Mouse (Mus musculus): ENCODE measurements around the gene Stk32c. TPM values are rescaled to one million over a fixed set of nuclear protein-coding genes. Genes with fewer than 3 reads are reported as not detected.
A peak's percentile ranks its signal among the peaks of the same experiment; 100 is the strongest.

The Stk32c gene
- polyA plus RNA-seq, 1 experiment = 3.2 TPM

DNA sequence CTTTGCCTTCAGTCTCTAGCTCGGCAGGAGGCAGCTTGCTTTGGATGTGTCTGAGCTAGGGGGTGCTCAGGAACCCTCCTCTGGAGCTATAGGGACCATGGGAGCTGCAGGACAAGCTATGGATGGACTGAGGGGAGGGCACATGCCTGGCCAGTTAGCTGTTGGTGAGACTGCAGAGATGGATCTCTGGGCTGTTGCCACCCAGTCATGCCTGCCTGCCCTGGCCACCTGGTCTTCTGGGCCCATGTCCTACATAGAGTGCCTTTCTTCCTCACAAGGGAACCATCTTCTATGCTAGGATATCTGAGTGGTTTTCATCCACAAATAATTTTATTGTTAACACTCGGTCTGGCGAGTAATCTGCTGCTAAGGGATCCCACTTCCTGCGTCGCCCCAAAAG is 6.4 kb upstream of the Stk32c start:
- Histone ChIP-seq H3K4me3 (ENCODE audit: insufficient read depth, low read depth, low read length) (no peak overlapping the region), H3K27ac (ENCODE audit: insufficient read depth, low read depth, low read length) (no peak overlapping the region), H3K27me3 (replicated peaks; ENCODE audit: control insufficient read depth, insufficient read depth, low read length) (no peaks in the 10 kb centered on the region), H3K4me1 (ENCODE audit: control insufficient read depth, insufficient read depth, low read length) (peaks cover 7% of the 10 kb centered on the region; the same call in 1 of the 2 replicates), H3K36me3 (ENCODE audit: control insufficient read depth, insufficient read depth, low read length) (no peaks in the 10 kb centered on the region)
- no peak for DNase-seq
- 79% methylated on average over 5 of the region's 5 CpGs for WGBS
- no peak for TF ChIP-seq POLR2A (IDR thresholded peaks at IDR 0.05; ENCODE audit: low read depth, low read length)

DNA sequence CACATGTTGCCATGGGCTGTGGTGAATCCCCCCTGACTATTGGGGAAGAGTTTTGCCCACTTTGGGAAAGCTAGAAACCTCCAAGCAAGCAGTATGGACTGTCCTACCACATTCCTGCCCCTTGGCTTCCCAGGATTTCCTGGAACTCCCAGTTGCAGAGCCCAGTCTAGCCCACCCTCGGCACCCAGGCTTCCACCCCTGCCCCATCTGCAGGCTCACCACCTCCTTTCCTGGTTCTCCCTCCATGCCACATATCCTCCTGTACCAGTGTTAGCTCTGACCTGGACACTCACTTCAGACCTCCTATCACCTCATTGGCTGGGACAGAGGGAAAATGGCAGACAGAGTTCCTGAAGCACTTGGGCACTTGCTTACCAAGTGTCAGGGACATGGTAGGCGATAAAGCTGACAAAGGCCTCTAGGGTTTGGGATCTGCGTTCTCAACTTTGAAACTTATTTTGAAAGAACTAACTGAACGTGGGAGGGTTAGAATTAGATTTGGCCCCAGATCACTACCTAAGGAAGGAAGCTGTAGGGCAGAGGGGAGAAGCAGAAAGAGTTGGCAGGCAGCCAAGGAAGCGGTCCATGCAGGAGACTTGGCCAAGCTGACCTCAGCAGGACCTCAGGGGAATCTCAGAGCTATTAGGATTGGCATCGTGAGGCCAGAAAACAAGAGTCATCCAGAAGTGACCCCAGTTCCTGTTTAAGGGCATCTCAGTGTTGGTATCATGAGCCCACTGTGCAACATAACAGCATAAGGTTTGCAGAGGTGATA is 5.7 kb upstream of the Stk32c start:
- 30% methylated on average over 6 of the region's 6 CpGs for WGBS

DNA sequence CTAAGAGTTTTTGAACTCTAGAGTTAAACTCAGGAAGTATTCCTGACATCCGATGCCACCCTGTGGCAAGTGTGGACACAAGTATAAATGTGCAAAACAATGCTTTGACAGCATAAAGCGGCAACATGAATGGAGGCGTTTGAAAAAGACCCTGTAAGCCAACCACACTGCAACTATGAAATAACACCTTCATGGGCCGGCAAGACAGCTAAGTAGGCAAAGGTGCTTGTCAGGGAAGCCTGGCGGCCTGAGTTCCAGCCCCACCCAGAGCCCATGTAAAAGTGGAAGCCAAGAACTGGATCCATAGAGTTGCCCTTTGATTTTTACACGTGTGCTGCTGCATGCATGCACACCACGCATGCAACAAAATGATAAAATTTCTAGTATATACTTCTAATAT is 3.9 kb upstream of the Stk32c start:
- Histone ChIP-seq H3K4me3 (ENCODE audit: insufficient read depth, low read depth, low read length) (no peak overlapping the region), H3K27me3 (replicated peaks; ENCODE audit: control insufficient read depth, insufficient read depth, low read length) (no peaks in the 10 kb centered on the region), H3K27ac (ENCODE audit: insufficient read depth, low read depth, low read length) (no peak overlapping the region), H3K36me3 (ENCODE audit: control insufficient read depth, insufficient read depth, low read length) (no peaks in the 10 kb centered on the region), H3K4me1 (ENCODE audit: control insufficient read depth, insufficient read depth, low read length) (peaks cover 7% of the 10 kb centered on the region; the same call in 1 of the 2 replicates)
- 85% methylated on average over 7 of the region's 7 CpGs for WGBS
- no peak for DNase-seq
- TF ChIP-seq POLR2A (IDR thresholded peaks at IDR 0.05; ENCODE audit: low read depth, low read length) (no peak), CTCF (conservative IDR thresholded peaks at IDR 0.05; ENCODE audit: insufficient read depth, insufficient read length, low read depth, low read length) (no peak)

More for the DNA sequence above, 5.7 kb upstream of the Stk32c start:
- Histone ChIP-seq H3K27me3 (replicated peaks; ENCODE audit: control insufficient read depth, insufficient read depth, low read length) (no peaks in the 10 kb centered on the region), H3K4me3 (ENCODE audit: insufficient read depth, low read depth, low read length) (no peak overlapping the region), H3K4me1 (ENCODE audit: control insufficient read depth, insufficient read depth, low read length) (peaks cover 7% of the 10 kb centered on the region; the same call in 1 of the 2 replicates), H3K36me3 (ENCODE audit: control insufficient read depth, insufficient read depth, low read length) (no peaks in the 10 kb centered on the region), H3K27ac (ENCODE audit: insufficient read depth, low read depth, low read length) (no peak overlapping the region)
- TF ChIP-seq CTCF (conservative IDR thresholded peaks at IDR 0.05; ENCODE audit: insufficient read depth, insufficient read length, low read depth, low read length) = no peak
- TF ChIP-seq POLR2A (IDR thresholded peaks at IDR 0.05; ENCODE audit: low read depth, low read length) = no peak
- peak; percentile 70 for DNase-seq

DNA sequence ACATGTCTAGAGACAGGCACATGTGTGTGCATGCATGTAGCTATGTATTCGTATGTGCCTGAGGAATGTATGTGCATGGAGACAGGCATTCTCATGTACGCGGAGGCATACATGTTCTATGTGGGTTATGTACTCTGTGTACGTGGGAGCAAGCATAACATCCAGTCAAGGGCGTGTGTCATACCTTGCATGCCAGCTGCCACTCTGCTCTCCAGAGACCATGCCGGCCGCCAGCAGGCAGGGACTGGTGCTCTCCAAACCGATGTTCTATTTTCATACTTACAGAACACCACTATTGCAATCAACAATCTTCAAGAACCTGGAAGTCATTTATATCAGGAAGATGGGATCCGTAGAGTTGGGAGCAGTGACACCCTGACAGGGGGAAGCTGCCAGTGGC is 3.4 kb upstream of the Stk32c start:
- DNase-seq = no peak
- no peaks in the 10 kb centered on the region for H3K36me3 ChIP-seq (ENCODE audit: control insufficient read depth, insufficient read depth, low read length)
- TF ChIP-seq POLR2A (IDR thresholded peaks at IDR 0.05; ENCODE audit: low read depth, low read length) (no peak), CTCF (conservative IDR thresholded peaks at IDR 0.05; ENCODE audit: insufficient read depth, insufficient read length, low read depth, low read length) (no peak)
- no peak overlapping the region for H3K27ac ChIP-seq (ENCODE audit: insufficient read depth, low read depth, low read length)
- H3K4me3 ChIP-seq (ENCODE audit: insufficient read depth, low read depth, low read length) = no peak overlapping the region
- no peaks in the 10 kb centered on the region for H3K27me3 ChIP-seq (replicated peaks; ENCODE audit: control insufficient read depth, insufficient read depth, low read length)
- 88% methylated on average over 9 of the region's 9 CpGs for WGBS
- peaks cover 7% of the 10 kb centered on the region; the same call in 1 of the 2 replicates for H3K4me1 ChIP-seq (ENCODE audit: control insufficient read depth, insufficient read depth, low read length)

DNA sequence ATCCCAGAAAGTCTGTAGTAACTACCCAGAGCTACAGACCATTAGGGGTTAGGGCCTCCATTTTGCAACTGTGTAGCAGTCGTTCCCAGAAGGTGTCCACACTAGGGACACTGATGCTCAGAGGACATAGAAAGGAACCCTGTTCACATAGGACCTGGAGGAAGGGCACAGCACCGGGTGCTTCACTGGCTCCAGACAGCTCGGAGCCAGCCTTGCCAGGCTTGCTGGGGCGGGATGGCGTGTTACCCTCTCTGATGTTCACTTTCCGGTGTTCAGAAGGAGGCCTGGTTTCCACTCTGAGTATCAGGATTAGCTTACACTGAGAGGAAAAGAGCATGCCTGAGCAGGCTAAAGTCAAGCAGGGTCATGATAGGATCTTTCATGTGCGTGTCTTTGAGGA is 2.8 kb upstream of the Stk32c start:
- H3K27me3 ChIP-seq (replicated peaks; ENCODE audit: control insufficient read depth, insufficient read depth, low read length) = no peaks in the 10 kb centered on the region
- H3K36me3 ChIP-seq (ENCODE audit: control insufficient read depth, insufficient read depth, low read length) = no peaks in the 10 kb centered on the region
- H3K27ac ChIP-seq (ENCODE audit: insufficient read depth, low read depth, low read length) = no peak overlapping the region
- 80% methylated on average over 7 of the region's 7 CpGs for WGBS
- TF ChIP-seq CTCF (conservative IDR thresholded peaks at IDR 0.05; ENCODE audit: insufficient read depth, insufficient read length, low read depth, low read length) = no peak
- no peak for TF ChIP-seq POLR2A (IDR thresholded peaks at IDR 0.05; ENCODE audit: low read depth, low read length)
- DNase-seq = no peak
- peaks cover 7% of the 10 kb centered on the region; the same call in 1 of the 2 replicates for H3K4me1 ChIP-seq (ENCODE audit: control insufficient read depth, insufficient read depth, low read length)
- H3K4me3 ChIP-seq (ENCODE audit: insufficient read depth, low read depth, low read length) = no peak overlapping the region

DNA sequence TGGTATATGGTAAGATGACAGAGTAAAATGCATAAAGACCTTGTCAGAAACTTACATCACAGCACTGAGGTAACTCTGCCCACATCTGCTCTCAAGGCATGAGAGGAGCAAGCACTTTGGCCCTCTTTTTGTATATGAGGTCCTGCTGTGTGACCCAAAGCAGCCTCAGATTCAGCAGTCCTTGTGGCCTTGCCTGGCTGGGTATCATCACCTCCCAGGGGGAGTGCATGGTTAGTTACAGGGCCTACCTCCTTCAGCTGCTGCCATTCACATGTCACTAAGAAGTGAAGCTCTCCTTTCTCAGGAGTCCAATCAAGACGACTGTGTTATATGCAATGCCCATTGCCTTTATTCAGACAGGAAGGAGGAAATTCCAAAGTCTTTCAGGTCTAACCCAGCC is 2.4 kb upstream of the Stk32c start:
- H3K4me3 ChIP-seq (ENCODE audit: insufficient read depth, low read depth, low read length) = no peak overlapping the region
- H3K36me3 ChIP-seq (ENCODE audit: control insufficient read depth, insufficient read depth, low read length) = no peaks in the 10 kb centered on the region
- DNase-seq = no peak
- peaks cover 7% of the 10 kb centered on the region; the same call in 1 of the 2 replicates for H3K4me1 ChIP-seq (ENCODE audit: control insufficient read depth, insufficient read depth, low read length)
- H3K27me3 ChIP-seq (replicated peaks; ENCODE audit: control insufficient read depth, insufficient read depth, low read length) = no peaks in the 10 kb centered on the region
- 61% methylated on average over 1 of the region's 1 CpGs for WGBS
- TF ChIP-seq CTCF (conservative IDR thresholded peaks at IDR 0.05; ENCODE audit: insufficient read depth, insufficient read length, low read depth, low read length) (no peak), POLR2A (IDR thresholded peaks at IDR 0.05; ENCODE audit: low read depth, low read length) (no peak)
- H3K27ac ChIP-seq (ENCODE audit: insufficient read depth, low read depth, low read length) = no peak overlapping the region

DNA sequence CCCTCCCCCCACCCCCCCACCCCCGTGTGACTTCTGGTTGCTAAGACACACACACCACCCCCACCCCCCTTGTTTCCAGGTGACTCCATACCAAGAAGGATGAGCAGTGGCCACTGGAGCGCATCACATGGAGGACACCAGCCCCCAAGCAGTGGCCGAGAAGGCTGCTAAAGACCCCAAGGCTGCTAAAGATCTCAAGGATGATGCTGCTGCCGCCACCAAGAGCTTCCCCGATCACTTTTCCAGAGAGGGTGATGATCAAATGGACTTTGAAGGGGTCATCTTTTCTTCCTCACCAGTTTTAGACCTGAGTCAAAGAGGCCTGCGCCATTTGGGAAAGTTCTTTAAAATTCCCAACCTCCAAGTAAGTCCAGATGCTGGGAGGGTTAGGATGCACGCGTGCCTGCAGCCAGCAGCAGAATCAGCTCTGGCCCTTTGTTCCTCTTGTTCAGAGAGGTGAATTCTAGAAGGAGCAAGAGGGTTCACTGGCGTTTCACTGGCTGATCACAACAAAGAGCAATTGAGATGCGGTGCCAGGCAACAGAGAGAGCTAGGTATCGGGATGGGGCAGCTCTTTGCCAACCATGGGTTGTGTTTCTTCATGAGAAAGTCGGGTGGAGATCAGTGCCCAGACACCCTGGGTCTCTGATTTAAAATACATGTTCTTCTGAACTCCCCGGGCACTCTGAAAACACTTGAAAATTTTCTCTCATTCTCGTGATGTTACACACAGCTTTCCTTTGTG is 1.7 kb upstream of the Stk32c start:
- DNase-seq = no peak
- Histone ChIP-seq H3K27ac (ENCODE audit: insufficient read depth, low read depth, low read length) (no peak overlapping the region), H3K4me1 (ENCODE audit: control insufficient read depth, insufficient read depth, low read length) (peaks cover 7% of the 10 kb centered on the region; the same call in 1 of the 2 replicates), H3K4me3 (ENCODE audit: insufficient read depth, low read depth, low read length) (no peak overlapping the region), H3K27me3 (replicated peaks; ENCODE audit: control insufficient read depth, insufficient read depth, low read length) (no peaks in the 10 kb centered on the region), H3K36me3 (ENCODE audit: control insufficient read depth, insufficient read depth, low read length) (no peaks in the 10 kb centered on the region)
- TF ChIP-seq POLR2A (IDR thresholded peaks at IDR 0.05; ENCODE audit: low read depth, low read length) (no peak), CTCF (conservative IDR thresholded peaks at IDR 0.05; ENCODE audit: insufficient read depth, insufficient read length, low read depth, low read length) (no peak)
- WGBS = 89% methylated on average over 14 of the region's 14 CpGs
